Mouse (Mus musculus): ENCODE data around the gene B020031M17Rik. TPM values are rescaled to one million over a fixed set of nuclear protein-coding genes. Genes with fewer than 3 reads are reported as not detected.
"Not testable (repeated sequence)": the region's sequence is repeated elsewhere in the genome, so short reads cannot be mapped to it uniquely, and the experiment has no call there.

The B020031M17Rik gene
- polyA plus RNA-seq, 1 experiment from 2014 or later: not detected

DNA sequence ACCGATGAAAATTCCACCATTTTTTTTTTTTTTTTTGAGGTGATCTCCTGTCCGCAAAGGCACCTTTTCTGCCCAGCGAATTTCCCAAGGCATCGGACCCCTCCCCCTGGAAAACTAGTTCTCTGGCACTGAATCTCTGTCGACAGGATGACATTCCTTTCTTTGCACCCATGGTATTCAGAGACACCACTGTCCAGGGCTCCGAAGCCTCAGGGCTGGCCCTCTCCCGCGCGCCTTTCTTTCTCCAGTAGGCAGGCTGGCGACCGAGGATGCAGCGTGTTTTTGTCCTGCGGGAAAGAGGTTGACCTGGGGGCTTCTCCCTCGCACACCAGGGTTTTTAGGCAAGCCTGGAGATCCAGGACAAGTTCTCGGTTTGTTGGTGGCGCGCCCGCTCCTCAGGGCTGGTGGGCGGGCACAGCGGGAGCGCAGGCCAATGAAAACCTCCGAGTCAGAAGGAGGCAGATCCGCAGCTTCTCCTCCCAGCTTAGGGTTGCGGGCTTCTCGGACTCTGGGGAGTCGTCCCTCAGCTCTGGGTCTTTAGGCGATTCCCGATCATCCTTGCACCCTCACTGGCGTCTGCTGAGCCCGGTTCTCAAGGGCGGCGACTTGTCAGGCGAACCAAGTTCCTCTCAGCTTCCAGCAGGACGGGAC is 14.8 kb upstream of the B020031M17Rik start:
- H3K9me3 ChIP-seq (ENCODE audit: control insufficient read depth, low read length); H3K27me3 ChIP-seq (replicated peaks; ENCODE audit: control insufficient read depth, insufficient read depth, low read length); DNase-seq (ENCODE audit: low spot score); H3K4me1 ChIP-seq (ENCODE audit: control insufficient read depth, insufficient read depth, low read length); H3K4me3 ChIP-seq (ENCODE audit: low read depth, low read length); H3K9ac ChIP-seq (ENCODE audit: low read depth, low read length); H3K36me3 ChIP-seq (ENCODE audit: control insufficient read depth, insufficient read depth, low read length); H3K27ac ChIP-seq (replicated peaks; ENCODE audit: low read depth, low read length): not testable (repeated sequence)
- WGBS: 2% methylated on average over 12 of the region's 34 CpGs
- peak overlapping the region; percentile 39 for H3K4me2 ChIP-seq (ENCODE audit: low read depth, low read length)
- peak; percentile 84 for ATAC-seq (ENCODE audit: low read depth)

DNA sequence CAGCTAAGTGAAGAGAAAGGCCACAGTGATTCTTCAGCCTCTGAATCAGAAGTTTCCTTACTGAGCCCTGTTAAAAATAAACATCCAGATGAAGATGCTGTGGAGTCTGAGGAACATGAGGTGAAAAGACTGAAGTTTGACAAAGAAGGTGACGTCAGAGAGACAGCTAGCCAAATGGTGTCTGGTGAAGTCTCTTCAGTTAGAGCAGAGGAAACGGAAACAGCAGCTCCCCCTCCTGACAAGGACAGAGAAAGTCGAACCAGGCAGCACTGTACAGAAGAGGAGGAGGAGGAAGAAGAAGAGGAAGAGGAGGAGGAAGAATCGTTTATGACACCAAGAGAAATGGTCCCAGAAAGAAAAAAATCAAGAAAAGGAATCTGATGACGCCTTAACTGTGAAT is 12.2 kb upstream of the B020031M17Rik start:
- not testable (repeated sequence) for H3K9me3 ChIP-seq (ENCODE audit: control insufficient read depth, low read length); H3K27ac ChIP-seq (replicated peaks; ENCODE audit: low read depth, low read length); H3K36me3 ChIP-seq (ENCODE audit: control insufficient read depth, insufficient read depth, low read length); H3K9ac ChIP-seq (ENCODE audit: low read depth, low read length); H3K27me3 ChIP-seq (replicated peaks; ENCODE audit: control insufficient read depth, insufficient read depth, low read length); DNase-seq (ENCODE audit: low spot score); H3K4me1 ChIP-seq (ENCODE audit: control insufficient read depth, insufficient read depth, low read length); ATAC-seq (ENCODE audit: low read depth); H3K4me3 ChIP-seq (ENCODE audit: low read depth, low read length); H3K4me2 ChIP-seq (ENCODE audit: low read depth, low read length)
- WGBS: no CpG with 5 or more reads among the region's 5 CpGs

DNA sequence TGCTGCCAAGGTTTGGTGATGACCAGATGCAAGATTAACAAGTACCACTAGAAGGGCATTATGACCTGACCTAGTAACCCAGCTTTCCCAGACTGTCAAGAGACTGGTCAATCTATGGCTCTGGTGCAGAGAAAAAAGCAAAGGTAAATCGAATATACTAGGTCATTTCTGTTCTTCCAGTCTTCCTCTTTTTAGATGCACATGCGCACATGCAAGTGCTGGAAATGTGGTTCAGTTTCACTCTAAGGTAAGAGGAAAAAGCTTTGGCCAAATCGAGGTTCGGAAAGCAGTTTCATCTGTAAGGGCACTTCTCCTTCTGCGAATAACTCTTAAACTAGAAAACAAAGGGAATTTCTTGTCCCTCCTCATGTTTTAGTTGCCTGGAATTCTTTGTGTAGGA is 5.0 kb upstream of the B020031M17Rik start:
- not testable (repeated sequence) for DNase-seq (ENCODE audit: low spot score); H3K27me3 ChIP-seq (replicated peaks; ENCODE audit: control insufficient read depth, insufficient read depth, low read length); H3K4me3 ChIP-seq (ENCODE audit: low read depth, low read length); H3K9me3 ChIP-seq (ENCODE audit: control insufficient read depth, low read length); H3K4me2 ChIP-seq (ENCODE audit: low read depth, low read length); H3K36me3 ChIP-seq (ENCODE audit: control insufficient read depth, insufficient read depth, low read length); H3K27ac ChIP-seq (replicated peaks; ENCODE audit: low read depth, low read length); ATAC-seq (ENCODE audit: low read depth); H3K4me1 ChIP-seq (ENCODE audit: control insufficient read depth, insufficient read depth, low read length); H3K9ac ChIP-seq (ENCODE audit: low read depth, low read length)
- no CpG with 5 or more reads among the region's 5 CpGs for WGBS

DNA sequence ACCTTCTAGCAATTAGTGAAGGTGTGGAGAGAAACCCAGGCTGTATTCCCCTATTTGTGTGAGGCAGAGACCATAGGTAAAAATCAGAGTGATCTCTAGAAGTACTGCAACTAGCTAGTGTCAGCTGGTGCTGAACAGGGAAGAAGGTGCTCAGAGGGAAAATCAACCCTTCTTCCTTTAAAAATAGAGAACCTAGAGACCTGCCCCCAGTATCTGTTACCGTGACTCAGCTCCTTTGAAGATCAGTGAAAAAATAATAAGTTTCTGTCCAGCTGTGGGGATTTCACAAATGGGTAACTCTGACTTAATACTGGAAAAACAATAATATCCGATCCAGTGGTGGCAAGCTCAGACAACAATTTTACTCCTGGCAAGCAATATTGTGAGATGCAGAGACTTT is 4.5 kb upstream of the B020031M17Rik start:
- H3K4me1 ChIP-seq (ENCODE audit: control insufficient read depth, insufficient read depth, low read length): not testable (repeated sequence)
- 77% methylated on average over 2 of the region's 2 CpGs for WGBS

DNA sequence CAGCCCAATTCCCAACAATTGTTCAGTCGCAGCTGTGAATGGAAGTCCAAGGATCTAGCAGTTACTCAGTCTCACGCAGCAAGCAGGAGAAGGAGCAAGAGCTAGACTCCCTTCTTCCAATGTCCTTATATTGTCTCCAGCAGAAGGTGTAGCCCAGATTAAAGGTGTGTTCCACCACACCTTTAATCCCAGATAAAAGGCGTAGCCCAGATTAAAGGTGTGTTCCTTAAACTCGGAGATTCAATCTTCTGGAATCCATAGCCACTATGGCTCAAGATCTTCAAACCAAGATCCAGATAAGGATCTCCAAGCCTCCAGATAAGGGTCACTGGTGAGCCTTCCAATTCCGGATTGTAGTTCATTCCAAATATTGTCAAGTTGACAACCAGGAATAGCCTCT is 21.4 kb downstream of the B020031M17Rik start, which contains the start of gene Gm21761:
Gene Gm21761 (minus strand): TSS at position 101 of the 400 bp plus-strand sequence.
- H3K4me1 ChIP-seq (ENCODE audit: control insufficient read depth, insufficient read depth, low read length); H3K27ac ChIP-seq (replicated peaks; ENCODE audit: low read depth, low read length); H3K4me3 ChIP-seq (ENCODE audit: low read depth, low read length); DNase-seq (ENCODE audit: low spot score); H3K9ac ChIP-seq (ENCODE audit: low read depth, low read length); H3K36me3 ChIP-seq (ENCODE audit: control insufficient read depth, insufficient read depth, low read length); H3K9me3 ChIP-seq (ENCODE audit: control insufficient read depth, low read length); ATAC-seq (ENCODE audit: low read depth); H3K4me2 ChIP-seq (ENCODE audit: low read depth, low read length); H3K27me3 ChIP-seq (replicated peaks; ENCODE audit: control insufficient read depth, insufficient read depth, low read length): not testable (repeated sequence)
- no CpG with 5 or more reads among the region's 5 CpGs for WGBS

More for the DNA sequence above, 4.5 kb upstream of the B020031M17Rik start:
- H3K4me2 ChIP-seq (ENCODE audit: low read depth, low read length); DNase-seq (ENCODE audit: low spot score); H3K36me3 ChIP-seq (ENCODE audit: control insufficient read depth, insufficient read depth, low read length); H3K9ac ChIP-seq (ENCODE audit: low read depth, low read length); H3K27me3 ChIP-seq (replicated peaks; ENCODE audit: control insufficient read depth, insufficient read depth, low read length); H3K27ac ChIP-seq (replicated peaks; ENCODE audit: low read depth, low read length); ATAC-seq (ENCODE audit: low read depth); H3K4me3 ChIP-seq (ENCODE audit: low read depth, low read length); H3K9me3 ChIP-seq (ENCODE audit: control insufficient read depth, low read length): not testable (repeated sequence)

DNA sequence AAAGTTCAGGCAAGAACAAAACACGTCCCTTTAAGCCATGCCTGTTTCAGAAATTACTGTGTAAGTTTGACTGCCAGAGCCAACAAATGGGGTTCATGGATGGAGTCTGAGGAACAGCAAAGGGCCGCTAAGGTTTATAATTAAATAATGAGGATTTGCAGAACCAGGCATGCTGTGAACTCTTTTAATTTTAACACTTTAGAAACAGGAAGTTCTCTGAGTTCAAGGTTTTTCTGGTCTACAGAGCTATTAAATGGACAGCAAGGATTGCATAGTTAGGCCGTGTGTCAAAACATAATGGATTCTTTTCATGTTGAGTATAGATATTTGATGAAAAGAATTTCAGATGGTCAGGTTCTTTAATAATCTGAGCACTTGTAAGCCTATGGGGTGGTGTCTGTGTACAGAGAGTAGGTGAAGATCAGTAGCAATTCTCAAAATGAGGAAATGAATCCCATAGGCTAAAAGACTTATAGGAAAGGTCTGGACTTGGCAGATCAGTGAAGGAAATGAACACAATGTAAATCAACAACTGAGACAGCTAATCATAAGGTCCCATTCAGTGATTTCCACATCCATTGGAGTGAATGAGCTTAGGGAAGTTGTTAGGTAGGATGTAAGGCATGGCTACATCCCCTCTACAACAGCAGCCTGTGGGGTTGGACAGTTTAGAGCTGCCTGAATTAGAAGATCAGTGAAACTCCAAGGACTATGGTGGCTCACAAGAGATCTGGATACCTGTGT is 25.8 kb downstream of the B020031M17Rik start:
- 81% methylated on average over 2 of the region's 3 CpGs for WGBS
- H3K9ac ChIP-seq (ENCODE audit: low read depth, low read length); H3K27me3 ChIP-seq (replicated peaks; ENCODE audit: control insufficient read depth, insufficient read depth, low read length); DNase-seq (ENCODE audit: low spot score); H3K36me3 ChIP-seq (ENCODE audit: control insufficient read depth, insufficient read depth, low read length); H3K4me3 ChIP-seq (ENCODE audit: low read depth, low read length); H3K4me2 ChIP-seq (ENCODE audit: low read depth, low read length); H3K27ac ChIP-seq (replicated peaks; ENCODE audit: low read depth, low read length); ATAC-seq (ENCODE audit: low read depth); H3K4me1 ChIP-seq (ENCODE audit: control insufficient read depth, insufficient read depth, low read length); H3K9me3 ChIP-seq (ENCODE audit: control insufficient read depth, low read length): not testable (repeated sequence)

DNA sequence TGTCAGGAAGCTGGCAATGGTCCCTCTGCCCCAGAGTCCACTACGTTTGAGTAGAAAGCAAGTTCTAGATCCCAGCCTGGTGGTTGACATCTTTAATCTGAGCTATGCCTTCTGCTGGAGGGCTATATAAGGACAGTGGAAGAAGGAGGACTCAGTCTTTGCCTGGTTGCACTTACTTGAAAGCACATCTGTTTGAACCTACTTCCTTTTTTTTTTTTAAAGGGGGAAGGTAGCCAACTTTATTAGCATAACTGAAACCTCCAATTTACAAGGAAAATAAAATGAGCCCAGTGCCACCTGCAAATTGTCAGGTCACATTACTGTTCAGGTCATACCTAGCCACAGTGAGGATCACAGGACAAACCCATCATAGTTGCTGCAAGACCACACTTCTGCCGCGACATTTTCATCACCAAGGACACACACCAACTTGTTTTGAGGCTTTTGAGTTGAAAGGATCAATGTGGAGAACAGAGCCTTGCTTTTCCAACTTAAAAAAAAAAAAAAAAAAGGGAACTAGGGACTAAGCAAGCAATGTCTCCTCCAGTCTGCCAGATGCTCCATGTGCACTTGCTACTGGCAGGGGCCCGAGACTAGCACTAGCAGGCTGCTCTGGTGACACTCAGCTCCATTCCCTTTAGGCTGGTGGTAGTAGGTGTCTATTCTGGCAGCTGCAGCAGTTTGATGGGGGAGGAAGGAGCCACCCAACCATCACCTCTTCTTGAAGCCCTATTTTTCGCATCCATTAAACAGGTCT is 33.5 kb downstream of the B020031M17Rik start:
- H3K4me3 ChIP-seq (ENCODE audit: low read depth, low read length); H3K9me3 ChIP-seq (ENCODE audit: control insufficient read depth, low read length); ATAC-seq (ENCODE audit: low read depth); H3K4me2 ChIP-seq (ENCODE audit: low read depth, low read length); H3K4me1 ChIP-seq (ENCODE audit: control insufficient read depth, insufficient read depth, low read length); DNase-seq (ENCODE audit: low spot score); H3K36me3 ChIP-seq (ENCODE audit: control insufficient read depth, insufficient read depth, low read length); H3K27ac ChIP-seq (replicated peaks; ENCODE audit: low read depth, low read length); H3K9ac ChIP-seq (ENCODE audit: low read depth, low read length); H3K27me3 ChIP-seq (replicated peaks; ENCODE audit: control insufficient read depth, insufficient read depth, low read length): not testable (repeated sequence)
- whole genome bisulfite sequencing: 91% methylated on average over 4 of the region's 5 CpGs

DNA sequence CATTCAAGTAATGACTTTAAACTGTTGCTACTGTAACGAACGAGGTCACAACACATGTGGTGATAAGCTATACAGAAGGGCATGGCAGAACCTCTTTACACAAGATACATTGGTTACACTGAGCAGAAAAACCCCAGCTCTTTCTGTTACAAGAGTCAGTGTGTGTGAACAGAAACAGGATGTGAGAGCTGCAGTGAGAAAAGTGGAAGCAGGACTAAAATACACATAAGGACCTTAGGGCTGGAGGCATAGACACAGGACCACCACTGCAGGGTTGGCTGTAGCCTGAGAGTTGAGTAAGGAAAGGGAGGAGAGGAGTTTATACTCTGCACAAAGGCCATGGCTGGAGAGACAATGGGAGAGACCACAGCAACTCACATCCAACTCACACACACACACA is 34.2 kb downstream of the B020031M17Rik start:
- not testable (repeated sequence) for H3K4me3 ChIP-seq (ENCODE audit: low read depth, low read length); DNase-seq (ENCODE audit: low spot score); H3K36me3 ChIP-seq (ENCODE audit: control insufficient read depth, insufficient read depth, low read length); H3K9me3 ChIP-seq (ENCODE audit: control insufficient read depth, low read length); H3K9ac ChIP-seq (ENCODE audit: low read depth, low read length); H3K4me1 ChIP-seq (ENCODE audit: control insufficient read depth, insufficient read depth, low read length); H3K27me3 ChIP-seq (replicated peaks; ENCODE audit: control insufficient read depth, insufficient read depth, low read length); ATAC-seq (ENCODE audit: low read depth); H3K4me2 ChIP-seq (ENCODE audit: low read depth, low read length); H3K27ac ChIP-seq (replicated peaks; ENCODE audit: low read depth, low read length)
- 58% methylated on average over 2 of the region's 2 CpGs for WGBS
